Mouse (Mus musculus) spleen, adult 2 months (tissue): Measurements from ENCODE around the gene Wrap53.

Experiments used
- CTCF ChIP-seq: fragments of 200-500 bp; IDR thresholded peaks from 2 replicates; pipeline ENCODE4 v1.5.1; 2011; ENCODE audit warnings: mild to moderate bottlenecking, inconsistent platforms; ENCODE audit not compliant: insufficient read depth, insufficient read length, insufficient replicate concordance; ENCODE audit errors: extremely low read depth
- POLR2A ChIP-seq: fragments of 200-500 bp; IDR thresholded peaks from 2 replicates; pipeline ENCODE4 v1.6.1; 2011; ENCODE audit warnings: low read depth, low read length, inconsistent platforms

GRCm38 (mm10) chr11:69575220-69575619, 4.8 kb downstream of the Wrap53 start:
- no peak for TF ChIP-seq CTCF
- no peak for TF ChIP-seq POLR2A
